Mouse (Mus musculus) urinary bladder, postnatal 14 days (tissue): ENCODE measurements around the gene Rpl7l1.

ENCODE experiments used
- DNase-seq: peaks from one replicate; pipeline ENCODE4 v3.0.0; 2021; ENCODE audit warnings: low spot score

Rpl7l1 gene

GRCm38 (mm10) chr17:46735287-46735686 lies 47.2 kb downstream of the Rpl7l1 start:
- no peak for DNase-seq

DNA sequence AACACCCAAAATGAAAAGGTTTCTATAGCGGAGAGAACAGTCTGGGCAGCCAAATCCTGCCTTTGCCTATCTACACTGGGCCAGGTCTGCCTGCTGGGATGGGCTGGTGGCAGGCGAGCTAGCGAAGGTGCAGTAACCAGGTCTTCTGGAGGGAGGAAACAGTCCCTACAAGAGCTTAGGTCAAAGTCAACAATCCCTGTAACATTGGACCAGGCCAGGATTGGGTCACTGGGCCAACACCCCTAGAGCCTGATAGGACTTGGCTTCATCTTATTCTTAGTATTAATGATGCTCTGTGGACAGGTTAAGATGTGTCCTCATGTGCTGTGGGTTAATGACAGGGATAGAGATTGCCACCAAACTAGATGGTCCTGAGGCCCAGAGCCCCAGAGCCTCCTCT lies 48.4 kb downstream of the Rpl7l1 start:
- DNase-seq, result no peak

GRCm38 (mm10) chr17:46728904-46729318 lies 53.6 kb downstream of the Rpl7l1 start, which contains the start of gene Gnmt:
Gene Gnmt, minus strand, starts transcription at chr17:46729168.
- peak; percentile 67 for DNase-seq

GRCm38 (mm10) chr17:46728496-46728895 lies 54.0 kb downstream of the Rpl7l1 start:
- no peak for DNase-seq

DNA sequence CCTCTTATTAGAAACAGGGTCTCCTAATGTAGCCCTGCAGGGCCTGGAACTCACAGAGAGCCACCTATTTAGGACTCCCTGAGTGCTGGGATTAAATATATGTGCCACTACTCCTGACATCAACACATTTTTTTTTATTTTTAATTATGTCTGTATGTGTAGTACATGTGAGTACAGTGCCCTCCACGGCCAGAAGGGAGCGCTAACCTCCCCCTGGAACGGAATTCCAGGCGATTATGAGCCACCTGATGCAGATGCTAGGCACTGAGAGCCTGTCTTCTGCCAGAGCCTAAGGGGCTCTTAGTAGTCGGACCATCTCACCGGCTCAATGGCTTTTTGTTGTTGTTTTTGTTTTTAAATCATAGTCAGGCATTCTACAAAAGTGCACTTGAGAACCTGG lies 54.5 kb downstream of the Rpl7l1 start:
- no peak for DNase-seq

- DNase-seq, result no peak
These were observed 55.2 kb downstream of the Rpl7l1 start for GRCm38 (mm10) chr17:46727271-46727670.

DNA sequence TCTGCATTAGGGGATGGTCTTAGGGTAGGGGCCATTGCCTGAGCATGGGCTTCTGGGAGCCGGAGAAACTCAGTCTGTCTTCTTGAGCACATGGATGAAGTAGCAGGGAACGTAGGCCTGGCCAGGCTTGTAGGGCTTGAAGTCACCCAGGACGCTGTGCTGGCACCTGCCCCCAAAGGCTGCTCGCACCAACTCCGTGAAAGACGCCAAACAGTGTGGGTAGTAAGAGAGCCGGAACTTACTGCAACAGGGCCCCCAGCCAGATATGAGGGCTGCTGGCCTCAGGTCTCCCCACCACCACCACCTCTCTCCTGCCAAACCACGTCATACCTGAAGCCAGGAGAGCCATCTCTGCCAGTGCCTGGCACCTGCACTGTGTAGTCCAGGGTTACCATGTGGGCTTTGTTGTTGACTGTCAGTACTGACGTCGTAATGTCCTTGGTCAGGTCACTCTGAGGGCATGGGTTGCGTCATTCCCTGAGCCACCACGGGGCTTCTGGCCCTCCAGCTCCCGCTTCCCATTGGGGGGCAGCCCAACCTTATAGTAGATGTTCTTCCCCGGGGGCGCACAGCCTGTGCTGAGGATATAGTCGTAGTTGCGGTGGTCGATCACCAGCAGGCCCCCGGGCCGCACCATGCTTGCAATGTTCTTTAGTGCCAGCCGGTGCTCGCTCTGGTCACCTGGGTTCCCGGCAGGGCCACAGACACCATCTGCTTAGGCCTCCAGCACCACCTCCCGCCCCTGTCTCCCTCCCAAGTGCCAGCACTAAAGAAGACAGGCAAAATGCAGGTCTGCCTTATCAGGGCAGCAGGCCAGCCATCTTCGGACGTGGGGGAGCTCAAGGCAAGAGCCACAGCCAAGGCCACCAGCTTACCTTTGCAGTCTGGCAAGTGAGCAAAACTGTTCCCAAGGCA lies 56.5 kb downstream of the Rpl7l1 start:
- DNase-seq, result no peak

- no peak for DNase-seq
These were observed 57.2 kb downstream of the Rpl7l1 start for GRCm38 (mm10) chr17:46725273-46725672.

- DNase-seq, result no peak
These were observed 57.9 kb downstream of the Rpl7l1 start for GRCm38 (mm10) chr17:46724477-46725084.
